In the genomic region with DNA sequence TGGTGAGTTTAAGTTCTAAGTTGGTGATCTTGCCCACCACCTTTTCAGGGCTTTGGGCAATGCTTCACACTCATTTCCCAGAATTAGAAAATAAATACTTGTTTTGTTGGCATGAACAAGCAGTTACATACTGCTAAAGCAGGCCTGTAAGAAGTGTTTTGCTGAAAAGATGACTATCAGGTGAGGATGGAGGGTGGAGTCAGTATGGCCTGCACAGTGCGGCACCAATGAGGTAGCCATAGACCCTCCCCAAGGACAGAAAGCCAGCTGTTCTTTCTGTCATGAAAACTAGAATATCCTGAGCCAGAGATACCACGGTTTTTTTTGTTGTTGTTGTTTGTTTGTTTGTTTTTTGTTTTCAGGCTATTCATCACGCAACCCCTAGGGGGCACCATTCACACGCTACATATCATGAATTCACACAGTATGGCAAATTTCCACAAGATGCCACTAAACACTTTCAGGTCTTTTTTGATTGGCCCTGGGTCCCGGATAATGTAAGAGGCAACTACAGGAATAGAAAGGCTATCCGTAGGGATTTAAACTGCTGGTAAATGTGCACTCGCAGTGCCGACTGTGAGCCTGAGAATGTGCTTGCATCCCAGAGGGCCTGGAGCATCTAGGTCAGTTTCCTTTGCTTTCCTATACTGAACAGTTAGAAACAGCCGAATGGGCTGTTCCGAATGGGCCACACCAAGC, we compare ENCODE assay signal across 8 mouse cellular contexts. TPM values are rescaled to one million over a fixed set of nuclear protein-coding genes. Genes with fewer than 3 reads are reported as not detected.
DNase-seq lines count a peak whose midpoint lies in the region; ATAC-seq and TF ChIP-seq lines count a peak whose summit lies in the region.

No protein-coding gene starts in this region.

- no peak overlapping the region for H3K9ac ChIP-seq in embryonic facial prominence, embryonic 11.5 days (replicated peaks; ENCODE audit: low read length)
- no peak overlapping the region for H3K9ac ChIP-seq in midbrain, postnatal 0 days (replicated peaks; ENCODE audit: low read length, poor library complexity, severe bottlenecking)
- no peak overlapping the region for H3K9ac ChIP-seq in midbrain, embryonic 15.5 days
- H3K9ac ChIP-seq in heart, postnatal 0 days (replicated peaks; ENCODE audit: low read depth, low read length), result no peak overlapping the region

- no peaks in the 10 kb centered on the region for H3K27me3 ChIP-seq in embryonic facial prominence, embryonic 11.5 days (ENCODE audit: control insufficient read depth, insufficient read depth, low read length)
- H3K27me3 ChIP-seq in embryonic facial prominence, embryonic 10.5 days (replicated peaks; ENCODE audit: low read depth, poor library complexity, severe bottlenecking), result no peaks in the 10 kb centered on the region
- H3K27me3 ChIP-seq in midbrain, postnatal 0 days (ENCODE audit: insufficient read depth, low read length), result no peaks in the 10 kb centered on the region
- H3K27me3 ChIP-seq in midbrain, embryonic 15.5 days (replicated peaks), result no peaks in the 10 kb centered on the region
- H3K27me3 ChIP-seq in heart, postnatal 0 days (ENCODE audit: control insufficient read depth, insufficient read depth, low read length), result no peaks in the 10 kb centered on the region

- H3K4me1 ChIP-seq in embryonic facial prominence, embryonic 11.5 days (ENCODE audit: control insufficient read depth, insufficient read depth, low read length), result no peaks in the 10 kb centered on the region
- H3K4me1 ChIP-seq in embryonic facial prominence, embryonic 10.5 days, result no peaks in the 10 kb centered on the region
- no peaks in the 10 kb centered on the region for H3K4me1 ChIP-seq in midbrain, postnatal 0 days (ENCODE audit: insufficient read depth, low read length)
- no peaks in the 10 kb centered on the region for H3K4me1 ChIP-seq in midbrain, embryonic 15.5 days
- H3K4me1 ChIP-seq in heart, postnatal 0 days (ENCODE audit: control insufficient read depth, insufficient read depth), result no peaks in the 10 kb centered on the region

- no peaks in the 10 kb centered on the region for H3K36me3 ChIP-seq in embryonic facial prominence, embryonic 11.5 days (replicated peaks; ENCODE audit: control insufficient read depth, insufficient read depth, low read depth, low read length)
- H3K36me3 ChIP-seq in embryonic facial prominence, embryonic 10.5 days (replicated peaks), result peaks cover 18% of the 10 kb centered on the region
- H3K36me3 ChIP-seq in midbrain, postnatal 0 days (ENCODE audit: insufficient read depth, low read length), result no peaks in the 10 kb centered on the region
- no peaks in the 10 kb centered on the region for H3K36me3 ChIP-seq in midbrain, embryonic 15.5 days (replicated peaks)
- peaks cover 9% of the 10 kb centered on the region; the same call in 1 of the 2 replicates for H3K36me3 ChIP-seq in heart, postnatal 0 days (replicated peaks; ENCODE audit: control insufficient read depth, insufficient read depth, low read length)

- no peak for ATAC-seq in embryonic facial prominence, embryonic 11.5 days (replicated peaks; ENCODE audit: insufficient number of reproducible peaks, low FRiP score, low TSS enrichment, low read depth)
- no peak for ATAC-seq in midbrain, postnatal 0 days (ENCODE audit: low FRiP score)
- ATAC-seq in midbrain, embryonic 15.5 days (replicated peaks), result no peak
- ATAC-seq in heart, postnatal 0 days (ENCODE audit: insufficient read depth, low read depth), result no peak; the same call in 1 of the 2 replicates

- TF ChIP-seq EP300 in heart, postnatal 0 days (IDR thresholded peaks at IDR 0.05; ENCODE audit: low read depth), result no peak

- H3K27ac ChIP-seq in embryonic facial prominence, embryonic 11.5 days (replicated peaks; ENCODE audit: low read depth, low read length), result no peak overlapping the region
- H3K27ac ChIP-seq in embryonic facial prominence, embryonic 10.5 days (replicated peaks), result no peak overlapping the region
- no peak overlapping the region for H3K27ac ChIP-seq in midbrain, postnatal 0 days (ENCODE audit: low read depth, low read length)
- H3K27ac ChIP-seq in midbrain, embryonic 15.5 days, result no peak overlapping the region
- no peak overlapping the region for H3K27ac ChIP-seq in heart, postnatal 0 days (ENCODE audit: low read depth)

- no peak overlapping the region for H3K4me3 ChIP-seq in embryonic facial prominence, embryonic 11.5 days (ENCODE audit: low read depth, low read length)
- H3K4me3 ChIP-seq in embryonic facial prominence, embryonic 10.5 days, result no peak overlapping the region
- H3K4me3 ChIP-seq in midbrain, postnatal 0 days (ENCODE audit: low read depth, low read length), result no peak overlapping the region
- H3K4me3 ChIP-seq in midbrain, embryonic 15.5 days, result no peak overlapping the region
- no peak overlapping the region for H3K4me3 ChIP-seq in heart, postnatal 0 days (ENCODE audit: low read depth, low read length)

- peak; percentile 62 for TF ChIP-seq CTCF in midbrain, postnatal 0 days (IDR thresholded peaks at IDR 0.05)
- TF ChIP-seq CTCF in heart, postnatal 0 days (IDR thresholded peaks at IDR 0.05; ENCODE audit: low read depth), result peak; percentile 64

- no peaks in the 10 kb centered on the region for H3K9me3 ChIP-seq in embryonic facial prominence, embryonic 11.5 days (replicated peaks; ENCODE audit: control insufficient read depth, low read length)
- H3K9me3 ChIP-seq in embryonic facial prominence, embryonic 10.5 days, result no peaks in the 10 kb centered on the region
- no peaks in the 10 kb centered on the region for H3K9me3 ChIP-seq in midbrain, postnatal 0 days (ENCODE audit: low read length)
- H3K9me3 ChIP-seq in midbrain, embryonic 15.5 days, result no peaks in the 10 kb centered on the region
- H3K9me3 ChIP-seq in heart, postnatal 0 days (replicated peaks; ENCODE audit: control insufficient read depth, low read length), result 0 out of 2 replicates have a peak, but pooled peaks cover 3% of the 10 kb centered on the region

- peak; percentile 10 for DNase-seq in embryonic facial prominence, embryonic 11.5 days (ENCODE audit: low spot score)
- DNase-seq in embryonic facial prominence, embryonic 10.5 days (ENCODE audit: low spot score), result no peak
- DNase-seq in midbrain, postnatal 0 days (ENCODE audit: low spot score), result peak; percentile 32
- DNase-seq in heart, postnatal 0 days (ENCODE audit: low spot score), result peak; percentile 26
- peak; percentile 33 for DNase-seq in thymus, postnatal 4 days
- no peak for DNase-seq in right cerebral cortex, adult 18-20 months
- no peak for DNase-seq in ovary, postnatal 14 days (ENCODE audit: low spot score)

- 67% methylated on average over 10 of the region's 10 CpGs for WGBS in embryonic facial prominence, embryonic 11.5 days
- WGBS in embryonic facial prominence, embryonic 10.5 days, result 67% methylated on average over 10 of the region's 10 CpGs
- WGBS in midbrain, postnatal 0 days, result 71% methylated on average over 10 of the region's 10 CpGs
- 70% methylated on average over 10 of the region's 10 CpGs for WGBS in midbrain, embryonic 15.5 days
- WGBS in heart, postnatal 0 days, result 64% methylated on average over 10 of the region's 10 CpGs

- no peak overlapping the region for H3K4me2 ChIP-seq in embryonic facial prominence, embryonic 11.5 days (ENCODE audit: low read depth, low read length)
- H3K4me2 ChIP-seq in midbrain, postnatal 0 days (ENCODE audit: low read depth, low read length, poor library complexity, severe bottlenecking), result no peak overlapping the region
- H3K4me2 ChIP-seq in midbrain, embryonic 15.5 days, result no peak overlapping the region
- H3K4me2 ChIP-seq in heart, postnatal 0 days (ENCODE audit: low read depth, low read length), result no peak overlapping the region

RNA-seq across cellular contexts. Expression of gene Plin2, which starts 18.0 kb away (rescaled TPM):
- polyA plus RNA-seq in embryonic facial prominence, embryonic 11.5 days (2014; fragmentation: Nextera tagmentation; extraction: Ambion mirVana), result 79.8 and 91.4 TPM in 2 replicates
- polyA plus RNA-seq in embryonic facial prominence, embryonic 10.5 days (2016; fragmentation: Nextera tagmentation; extraction: Ambion mirVana), result 70.4 and 75.4 TPM in 2 replicates
- 28.8 and 29.7 TPM in 2 replicates for total RNA-seq in midbrain, postnatal 0 days (2014; rRNA removed)
- 26.4 and 28.9 TPM in 2 replicates for polyA plus RNA-seq in midbrain, postnatal 0 days (2015; fragmentation: Nextera tagmentation; extraction: Ambion mirVana)
- polyA plus RNA-seq in midbrain, embryonic 15.5 days (2015; fragmentation: Nextera tagmentation; extraction: Ambion mirVana), result 40.8 and 43.4 TPM in 2 replicates
- total RNA-seq in heart, postnatal 0 days (2014; rRNA removed; ENCODE audit: low replicate concordance), result 82.6 and 92.3 TPM in 2 replicates
- 63.9 and 76.3 TPM in 2 replicates for polyA plus RNA-seq in heart, postnatal 0 days (2015; fragmentation: Nextera tagmentation; extraction: Ambion mirVana)

RNA-seq across cellular contexts. Expression of gene Haus6, which starts 40.0 kb away (rescaled TPM):
- polyA plus RNA-seq in embryonic facial prominence, embryonic 11.5 days (2014; fragmentation: Nextera tagmentation; extraction: Ambion mirVana), result 30.7 and 32.6 TPM in 2 replicates
- polyA plus RNA-seq in embryonic facial prominence, embryonic 10.5 days (2016; fragmentation: Nextera tagmentation; extraction: Ambion mirVana), result 30.3 and 31.7 TPM in 2 replicates
- total RNA-seq in midbrain, postnatal 0 days (2014; rRNA removed), result 3.7 and 15.0 TPM in 2 replicates
- 3.2 and 4.2 TPM in 2 replicates for polyA plus RNA-seq in midbrain, postnatal 0 days (2015; fragmentation: Nextera tagmentation; extraction: Ambion mirVana)
- polyA plus RNA-seq in midbrain, embryonic 15.5 days (2015; fragmentation: Nextera tagmentation; extraction: Ambion mirVana), result 5.9 and 6.7 TPM in 2 replicates
- 2.9 and 6.5 TPM in 2 replicates for total RNA-seq in heart, postnatal 0 days (2014; rRNA removed; ENCODE audit: low replicate concordance)
- polyA plus RNA-seq in heart, postnatal 0 days (2015; fragmentation: Nextera tagmentation; extraction: Ambion mirVana), result 3.8 and 4.5 TPM in 2 replicates

Comparison
In these comparisons a context has a peak if more than half of its experiments do, and no peak if none do; other contexts are left out.
1. DNase-seq: peak in embryonic facial prominence, embryonic 11.5 days (single experiment), midbrain, postnatal 0 days (single experiment), heart, postnatal 0 days (single experiment) and thymus, postnatal 4 days (single experiment); none in embryonic facial prominence, embryonic 10.5 days (single experiment), right cerebral cortex, adult 18-20 months (single experiment) and ovary, postnatal 14 days (single experiment).